Mouse (Mus musculus) liver, postnatal 0 days (tissue): Measurements from ENCODE around the gene Aff3.

Experiments used
- CTCF ChIP-seq: sonication (generic); IDR thresholded peaks from 2 replicates; pipeline ENCODE4 v1.5.1; 2016; ENCODE audit warnings: antibody characterized with exemption, low read depth
- EP300 ChIP-seq: IDR thresholded peaks from 2 replicates; pipeline ENCODE4 v1.6.1; 2016; ENCODE audit warnings: antibody characterized with exemption, low read depth, mild to moderate bottlenecking

DNA sequence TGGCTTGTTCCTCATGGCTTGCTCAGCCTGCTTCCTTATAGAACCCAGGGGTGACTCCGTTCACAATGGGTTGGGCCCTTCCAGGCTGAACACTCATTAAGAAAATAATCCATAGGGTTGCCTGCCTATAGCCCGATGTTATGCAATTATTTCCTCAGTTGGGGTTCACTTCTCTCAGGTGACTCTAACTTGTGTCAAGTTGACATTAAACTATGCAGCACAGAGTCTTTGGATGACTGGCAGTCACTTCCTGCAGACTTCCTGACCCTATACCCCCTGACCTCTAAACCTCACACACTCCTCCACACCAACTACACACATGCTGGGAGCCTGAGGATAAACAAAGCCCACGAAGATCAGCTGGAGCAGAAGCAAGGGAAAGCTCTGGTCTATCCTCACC lies 15.6 kb downstream of the Aff3 start:
- no peak for TF ChIP-seq CTCF
- no peak for TF ChIP-seq EP300
